Mouse (Mus musculus) ovary, adult 18-20 months (tissue): Measurements from ENCODE around the gene Dpp7.

Experiments used
- DNase-seq: peaks from one replicate; pipeline ENCODE4 v3.0.0; 2022; ENCODE audit warnings: low spot score, mixed read lengths

Dpp7 gene

GRCm38 (mm10) chr2:25365091-25365761, 9.1 kb upstream of the Dpp7 start, which contains the start of gene Uap1l1:
Gene Uap1l1, minus strand, starts transcription at chr2:25365682.
- peak; percentile 78 for DNase-seq

GRCm38 (mm10) chr2:25364761-25365090, 8.6 kb upstream of the Dpp7 start:
- DNase-seq, result no peak

- no peak for DNase-seq
Measured at GRCm38 (mm10) chr2:25364313-25364712, 8.2 kb upstream of the Dpp7 start.

- DNase-seq, result no peak
Measured at GRCm38 (mm10) chr2:25363478-25364178, 7.5 kb upstream of the Dpp7 start.

- no peak for DNase-seq
Measured at GRCm38 (mm10) chr2:25359848-25360247, 3.7 kb upstream of the Dpp7 start.

- DNase-seq, result no peak
Measured at GRCm38 (mm10) chr2:25355419-25356066, 616 bp downstream of the Dpp7 start.

GRCm38 (mm10) chr2:25354211-25354610, 1.9 kb downstream of the Dpp7 start:
- no peak for DNase-seq

GRCm38 (mm10) chr2:25350701-25351100, 5.5 kb downstream of the Dpp7 start:
- DNase-seq, result no peak

GRCm38 (mm10) chr2:25349499-25349898, 6.7 kb downstream of the Dpp7 start:
- no peak for DNase-seq

GRCm38 (mm10) chr2:25348162-25348561, 8.0 kb downstream of the Dpp7 start:
- DNase-seq, result no peak

GRCm38 (mm10) chr2:25338303-25338702, 17.9 kb downstream of the Dpp7 start:
- no peak for DNase-seq

- DNase-seq, result no peak
Measured at GRCm38 (mm10) chr2:25333569-25333968, 22.6 kb downstream of the Dpp7 start.

GRCm38 (mm10) chr2:25332286-25333160, 23.6 kb downstream of the Dpp7 start, which contains the start of gene Man1b1:
Gene Man1b1, plus strand, starts transcription at chr2:25332338.
- peak; percentile 98 for DNase-seq

- no peak for DNase-seq
Measured at GRCm38 (mm10) chr2:25331470-25331869, 24.7 kb downstream of the Dpp7 start.

GRCm38 (mm10) chr2:25328440-25328839, 27.7 kb downstream of the Dpp7 start:
- no peak for DNase-seq

GRCm38 (mm10) chr2:25326036-25326435, 30.1 kb downstream of the Dpp7 start:
- DNase-seq, result no peak

GRCm38 (mm10) chr2:25320084-25320483, 36.1 kb downstream of the Dpp7 start:
- DNase-seq, result no peak

GRCm38 (mm10) chr2:25318971-25319773, 37.0 kb downstream of the Dpp7 start, which contains the start of gene Grin1:
Gene Grin1, minus strand, starts transcription at chr2:25319187.
- DNase-seq, result peak; percentile 21

GRCm38 (mm10) chr2:25318119-25318966, 37.8 kb downstream of the Dpp7 start:
- no peak for DNase-seq

- DNase-seq, result no peak
Measured at GRCm38 (mm10) chr2:25311491-25311891, 44.7 kb downstream of the Dpp7 start.
